In genomic region chr11:57778349-57778748, GRCm38 (mm10) we compare ENCODE assay signal across 9 mouse cellular contexts. TPM values are rescaled to one million over a fixed set of nuclear protein-coding genes. Genes with fewer than 3 reads are reported as not detected.
A peak's percentile ranks its signal among the peaks of the same experiment; 100 is the strongest.
DNase-seq lines count a peak whose midpoint lies in the region; ATAC-seq and TF ChIP-seq lines count a peak whose summit lies in the region.
"Had no signal": no experiment of that assay in that cellular context is flagged by ENCODE, and none has a peak within 500 bp of the region (broad histone marks: within the 10 kb centered on the region; RNA-seq: fewer than 3 reads in every experiment).

No protein-coding gene starts in this region.

- intact Hi-C loops in gastrocnemius, adult 2 months (cut with DNase I), result loop anchor here (1.0 kb wide), 2 partner anchors 161 to 229 kb away; no protein-coding TSS in a partner anchor
- intact Hi-C loops in gastrocnemius, postnatal 36 days (cut with DNase I), result loop anchor here (1.0 to 5.0 kb wide), 3 partner anchors 160 to 306 kb away; no protein-coding TSS in a partner anchor
- intact Hi-C loops in heart, postnatal 36 days (cut with DNase I), result loop anchor here (1.0 to 2.0 kb wide), 3 partner anchors 160 to 304 kb away; no protein-coding TSS in a partner anchor

- ATAC-seq in common myeloid progenitor, adult 5-6 weeks (replicated peaks; ENCODE audit: low read depth, poor library complexity, severe bottlenecking), result peak; percentile 95
- peak; percentile 55 for ATAC-seq in midbrain, embryonic 13.5 days

- no peaks in the 10 kb centered on the region for H3K9me3 ChIP-seq in midbrain, embryonic 13.5 days

- H3K4me1 ChIP-seq in midbrain, embryonic 13.5 days (replicated peaks), result peaks cover 38% of the 10 kb centered on the region

- peak; percentile 94 for TF ChIP-seq CTCF in gastrocnemius, adult 2 months (IDR thresholded peaks at IDR 0.05)

- no peak overlapping the region for H3K27ac ChIP-seq in gastrocnemius, adult 2 months
- no peak overlapping the region for H3K27ac ChIP-seq in midbrain, embryonic 13.5 days

- H3K9ac ChIP-seq in midbrain, embryonic 13.5 days (replicated peaks), result no peak overlapping the region

- no peak overlapping the region for H3K4me3 ChIP-seq in gastrocnemius, adult 2 months
- H3K4me3 ChIP-seq in midbrain, embryonic 13.5 days (replicated peaks), result no peak overlapping the region

- 0 out of 2 replicates have a peak, but pooled peaks cover 3% of the 10 kb centered on the region for H3K36me3 ChIP-seq in midbrain, embryonic 13.5 days
- H3K36me3 ChIP-seq in splenic B cell, adult 2 months (ENCODE audit: control insufficient read depth, insufficient read depth, low read length, poor library complexity, severe bottlenecking), result peaks cover 3% of the 10 kb centered on the region

- DNase-seq in gastrocnemius, adult 2 months, result peak; percentile 44
- no peak for DNase-seq in gastrocnemius, postnatal 36 days
- DNase-seq in Muller cell, postnatal 12 days (ENCODE audit: inconsistent ontology term), result peak; percentile 60
- peak; percentile 34 to 52 for DNase-seq in heart, postnatal 36 days
- peak; percentile 39 to 48 for DNase-seq in layer of hippocampus, postnatal 36 days
- peak; percentile 79 for DNase-seq in splenic B cell, adult 2 months (ENCODE audit: low read depth, low spot score)

- 21% methylated on average over 5 of the region's 5 CpGs for WGBS in midbrain, embryonic 13.5 days

- H3K27me3 ChIP-seq in midbrain, embryonic 13.5 days, result peaks cover 15% of the 10 kb centered on the region
- H3K27me3 ChIP-seq in splenic B cell, adult 2 months (ENCODE audit: control insufficient read depth, insufficient read depth, low read length, poor library complexity, severe bottlenecking), result no peaks in the 10 kb centered on the region

- no peak overlapping the region for H3K4me2 ChIP-seq in midbrain, embryonic 13.5 days (replicated peaks)

RNA-seq across cellular contexts. Expression of gene Sap30l, which starts 23.1 kb away (rescaled TPM):
- 10 to 100 TPM; 46.5 to 47.6 TPM for total RNA-seq in gastrocnemius, adult 2 months (2021)
- total RNA-seq in gastrocnemius, postnatal 36 days (2021), result 10 to 100 TPM; 36.8 to 37.0 TPM
- total RNA-seq in common myeloid progenitor, adult 5-6 weeks (2017), result 13.3 and 25.7 TPM in 2 replicates
- 10 to 100 TPM; 43.8 to 46.4 TPM for total RNA-seq in heart, postnatal 36 days (2021)
- total RNA-seq in layer of hippocampus, postnatal 36 days (2021), result 10 to 100 TPM; 53.9 to 55.0 TPM
- polyA plus RNA-seq in midbrain, embryonic 13.5 days (2015; fragmentation: Nextera tagmentation; extraction: Ambion mirVana), result 8.9 and 9.8 TPM in 2 replicates

RNA-seq across cellular contexts. Expression of gene Hand1, which starts 54.3 kb away (rescaled TPM):
- not detected for total RNA-seq in gastrocnemius, adult 2 months (2021)
- not detected for total RNA-seq in gastrocnemius, postnatal 36 days (2021)
- not detected in 2 replicates for total RNA-seq in common myeloid progenitor, adult 5-6 weeks (2017)
- not detected for total RNA-seq in heart, postnatal 36 days (2021)
- not detected for total RNA-seq in layer of hippocampus, postnatal 36 days (2021)
- not detected in 2 replicates for polyA plus RNA-seq in midbrain, embryonic 13.5 days (2015; fragmentation: Nextera tagmentation; extraction: Ambion mirVana)
- total RNA-seq: layer of hippocampus, adult 8-10 months had no signal

Comparison
In these comparisons a context has a peak if more than half of its experiments do, and no peak if none do; other contexts are left out.
1. DNase-seq: peak in gastrocnemius, adult 2 months (single experiment), Muller cell, postnatal 12 days (single experiment), heart, postnatal 36 days (2 of 2), layer of hippocampus, postnatal 36 days (2 of 2) and splenic B cell, adult 2 months (single experiment); none in gastrocnemius, postnatal 36 days (0 of 2).